Mouse (Mus musculus): Measurements from ENCODE around the gene Map3k5.

DNA sequence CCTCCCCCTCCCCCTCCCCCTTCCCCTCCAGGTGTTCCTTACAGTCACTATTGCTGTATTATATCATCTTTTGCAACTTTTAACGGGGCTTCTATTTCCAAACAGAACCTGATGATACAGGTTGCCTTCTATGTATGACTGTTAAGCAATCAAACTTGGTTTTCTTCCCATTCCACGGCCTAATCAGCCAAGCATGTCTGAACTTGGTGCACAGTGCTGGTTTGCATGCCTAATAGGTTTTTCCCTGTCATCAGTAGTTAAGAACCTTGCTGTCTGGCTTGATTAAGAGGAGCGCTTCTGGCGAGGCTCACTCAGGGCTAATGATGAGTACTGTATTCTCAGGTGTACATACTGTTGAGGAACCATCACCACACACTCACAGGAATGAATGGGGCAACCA, 239.5 kb downstream of the Map3k5 start:
- TF ChIP-seq TCF12 (IDR thresholded peaks at IDR 0.05; ENCODE audit: insufficient read depth, poor library complexity, severe bottlenecking) (no peak), POLR2A (IDR thresholded peaks at IDR 0.05; ENCODE audit: insufficient read length, low read depth) (no peak), POLR2AphosphoS2 (IDR thresholded peaks at IDR 0.05; ENCODE audit: insufficient read length, low read depth) (no peak), MYOD1 (IDR thresholded peaks at IDR 0.05; ENCODE audit: control insufficient read depth in 1 of 3, insufficient read length in 2 of 3, low read depth in 2 of 3) (no peak), TCF3 (IDR thresholded peaks at IDR 0.05; ENCODE audit: insufficient read length, low read depth) (no peak), MAX (IDR thresholded peaks at IDR 0.05; ENCODE audit: low read depth) (no peak), REST (IDR thresholded peaks at IDR 0.05; ENCODE audit: insufficient read depth, insufficient read length) (no peak), SRF (IDR thresholded peaks at IDR 0.05; ENCODE audit: control insufficient read depth, insufficient read length, low read depth) (no peak), E2F4 (IDR thresholded peaks at IDR 0.05; ENCODE audit: insufficient read depth) (no peak), CEBPB (IDR thresholded peaks at IDR 0.05; ENCODE audit: insufficient read depth, poor library complexity, severe bottlenecking) (no peak)
